Mouse (Mus musculus) megakaryocyte, embryonic 14.5 days (primary cell): ENCODE data around the gene Trnau1ap. TPM values are rescaled to one million over a fixed set of nuclear protein-coding genes. Genes with fewer than 3 reads are reported as not detected.

Experiments
- H3K27me3 ChIP-seq: replicated peaks from 2 replicates; pipeline ENCODE3; 2012; ENCODE audit warnings: inconsistent platforms
- H3K36me3 ChIP-seq: replicated peaks from 2 replicates; pipeline ENCODE3; 2012; ENCODE audit warnings: low read length, inconsistent platforms, mixed read lengths
- H3K4me1 ChIP-seq: 2 replicates; pipeline ENCODE4 v1.6.1; 2012; ENCODE audit warnings: inconsistent platforms
- H3K4me3 ChIP-seq: replicated peaks from 2 replicates; pipeline ENCODE3; 2012; ENCODE audit warnings: moderate library complexity, mild to moderate bottlenecking, inconsistent platforms
- H3K9me3 ChIP-seq: 2 replicates; pipeline ENCODE4 v1.6.1; 2012; ENCODE audit warnings: inconsistent platforms
- FLI1 ChIP-seq: IDR thresholded peaks from 2 replicates; pipeline ENCODE4 v1.6.1; 2012; ENCODE audit warnings: low read length, inconsistent platforms, mixed read lengths
- GATA1 ChIP-seq: IDR thresholded peaks from 3 replicates; pipeline ENCODE4 v1.6.1; 2012; ENCODE audit warnings: mixed read lengths, low read length, inconsistent platforms, borderline replicate concordance
- polyA plus RNA-seq: library from polyadenylated mRNA; stranded (reverse); fragments of >175 nt; gene quantifications from 2 replicates; pipeline ENCODE4 v1.2.3, GENCODE M21; 2012; ENCODE audit warnings: low replicate concordance; ENCODE audit not compliant: insufficient read depth

Gene Trnau1ap
- 20.9 and 58.9 TPM in 2 replicates for polyA plus RNA-seq

DNA sequence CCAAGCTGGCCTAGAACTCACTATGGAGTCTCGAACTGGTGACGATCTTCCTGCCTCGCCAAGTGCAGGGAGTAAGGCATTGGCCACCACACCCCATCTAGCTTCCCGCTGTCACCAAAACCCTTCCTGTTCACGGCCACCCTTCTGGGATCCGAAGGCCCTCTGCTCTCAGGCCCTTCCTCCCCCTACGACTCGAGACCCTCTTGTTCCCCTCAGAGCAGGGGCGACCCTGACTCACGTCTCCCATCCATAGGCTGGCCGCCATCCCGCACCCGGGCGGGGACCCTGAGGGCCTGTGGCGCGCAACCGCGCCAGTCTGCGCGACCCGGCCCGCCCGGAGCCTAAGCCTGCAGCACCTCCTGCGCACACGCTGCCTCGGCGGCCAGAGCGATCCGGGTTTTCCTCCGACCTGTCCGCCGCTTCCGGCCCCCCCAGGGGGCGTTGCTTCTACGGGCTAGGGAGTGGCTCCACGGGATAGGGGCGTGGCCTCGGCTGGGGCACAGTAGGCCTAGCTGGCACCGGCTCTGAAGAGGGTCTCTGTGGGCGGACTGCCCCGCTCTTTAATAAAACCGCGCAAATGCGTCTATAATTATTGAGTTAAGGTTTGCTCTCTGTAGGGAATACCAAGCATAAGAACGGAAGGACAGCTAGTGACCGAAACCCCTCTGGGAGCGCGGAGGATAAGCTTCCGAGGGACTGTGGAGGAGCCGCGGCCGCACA lies at the start of gene Trnau1ap:
Trnau1ap (minus strand) TSS at position 424 of the 720 bp plus-strand sequence.
- Histone ChIP-seq H3K36me3 (peaks cover 57% of the 10 kb centered on the region), H3K4me3 (peak within 1 kb of the TSS; percentile 99), H3K9me3 (no peaks in the 10 kb centered on the region), H3K4me1 (peaks cover 29% of the 10 kb centered on the region), H3K27me3 (no peaks in the 10 kb centered on the region)
- TF ChIP-seq GATA1, result no peak
- 0 out of 2 replicates have a peak, but pooled peaks have one; percentile 54 for TF ChIP-seq FLI1

- peaks cover 27% of the 10 kb centered on the region for H3K4me1 ChIP-seq
- no peak overlapping the region for H3K4me3 ChIP-seq
- peaks cover 75% of the 10 kb centered on the region for H3K36me3 ChIP-seq
- TF ChIP-seq FLI1 (no peak), GATA1 (no peak)
- H3K9me3 ChIP-seq, result no peaks in the 10 kb centered on the region
- H3K27me3 ChIP-seq, result no peaks in the 10 kb centered on the region
These were observed 44.5 kb upstream of the Trnau1ap start for GRCm38 (mm10) chr4:132373820-132374219.

DNA sequence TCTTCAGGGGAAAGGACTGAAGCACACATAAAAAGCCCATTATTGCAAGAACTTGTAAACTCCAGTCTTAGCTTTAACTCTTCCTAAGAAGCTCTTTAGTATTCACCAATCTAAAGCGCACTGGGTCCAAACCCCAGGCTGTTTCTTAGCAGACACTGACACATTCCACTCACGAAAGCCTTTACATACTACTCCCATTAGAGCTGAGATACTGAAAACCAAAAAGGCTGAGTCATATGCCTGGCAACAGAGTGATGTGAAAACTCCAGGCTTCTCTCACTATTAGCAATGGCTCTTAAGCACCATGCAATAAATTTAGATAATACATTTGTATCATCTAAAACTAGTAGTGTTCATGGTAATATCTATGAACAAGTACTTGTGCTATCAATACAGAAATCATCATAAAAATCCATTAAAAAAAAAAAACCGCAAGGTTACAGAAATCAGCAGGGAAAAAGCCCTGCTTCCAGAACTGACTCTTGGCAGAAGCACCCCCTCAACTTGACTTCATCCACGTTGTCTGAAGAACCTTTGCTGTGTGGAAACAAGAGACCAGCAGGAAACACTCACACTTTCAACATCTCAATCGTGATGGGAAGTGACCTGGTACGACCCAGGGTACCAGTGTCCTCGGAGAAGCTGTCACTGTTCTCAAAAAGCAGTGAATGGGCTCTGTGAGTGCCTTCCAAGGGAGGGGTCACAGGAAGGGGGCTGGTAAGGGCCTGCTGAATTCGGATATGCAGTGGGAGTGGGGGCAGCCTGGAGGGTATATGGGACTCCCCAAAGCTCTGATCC lies 40.8 kb upstream of the Trnau1ap start:
- Histone ChIP-seq H3K4me3 (no peak overlapping the region), H3K9me3 (no peaks in the 10 kb centered on the region), H3K4me1 (peaks cover 23% of the 10 kb centered on the region), H3K27me3 (no peaks in the 10 kb centered on the region), H3K36me3 (peaks cover 84% of the 10 kb centered on the region)
- TF ChIP-seq GATA1, result no peak
- no peak for TF ChIP-seq FLI1

- Histone ChIP-seq H3K9me3 (no peaks in the 10 kb centered on the region), H3K4me1 (peaks cover 16% of the 10 kb centered on the region), H3K27me3 (no peaks in the 10 kb centered on the region), H3K4me3 (no peak overlapping the region), H3K36me3 (peaks cover 88% of the 10 kb centered on the region)
- no peak for TF ChIP-seq GATA1
These were observed 38.3 kb upstream of the Trnau1ap start for GRCm38 (mm10) chr4:132367480-132368201.

DNA sequence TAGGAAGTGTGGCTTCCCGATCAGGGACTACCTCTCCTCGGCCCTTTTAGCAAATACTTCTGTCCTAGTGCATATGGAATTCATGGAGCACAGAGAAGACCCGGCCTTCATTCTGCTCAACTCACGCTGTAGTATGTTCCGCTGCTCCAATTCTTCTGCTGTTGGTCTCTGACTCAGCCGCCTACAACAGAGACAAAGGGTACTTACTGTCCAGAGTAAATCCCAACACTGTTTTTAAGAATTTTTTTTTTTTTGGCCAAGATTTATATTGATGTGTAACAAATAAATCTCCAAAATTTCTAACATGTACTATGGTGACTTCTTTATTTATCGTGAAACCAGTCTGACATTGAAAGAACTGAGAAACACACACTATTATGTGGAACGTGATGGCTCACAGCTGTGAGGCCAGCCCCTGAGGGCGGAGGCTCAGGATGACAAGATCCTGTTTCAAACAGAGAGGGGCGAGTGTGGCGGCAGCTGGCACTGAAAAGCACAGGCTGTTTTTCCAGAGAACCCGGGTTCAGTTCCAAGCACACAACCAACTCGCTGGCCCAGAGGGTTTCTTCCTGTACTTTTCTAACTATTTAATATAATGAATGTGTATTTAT lies 36.2 kb upstream of the Trnau1ap start:
- TF ChIP-seq FLI1, result no peak
- TF ChIP-seq GATA1, result no peak
- Histone ChIP-seq H3K9me3 (no peaks in the 10 kb centered on the region), H3K4me3 (no peak overlapping the region), H3K36me3 (peaks cover 89% of the 10 kb centered on the region), H3K27me3 (no peaks in the 10 kb centered on the region), H3K4me1 (peaks cover 11% of the 10 kb centered on the region)

- H3K36me3 ChIP-seq, result peaks cover 88% of the 10 kb centered on the region
- H3K27me3 ChIP-seq, result no peaks in the 10 kb centered on the region
- TF ChIP-seq FLI1 (no peak), GATA1 (no peak)
- no peak overlapping the region for H3K4me3 ChIP-seq
- no peaks in the 10 kb centered on the region for H3K9me3 ChIP-seq
- no peaks in the 10 kb centered on the region for H3K4me1 ChIP-seq
These were observed 34.1 kb upstream of the Trnau1ap start for GRCm38 (mm10) chr4:132363487-132363886.

DNA sequence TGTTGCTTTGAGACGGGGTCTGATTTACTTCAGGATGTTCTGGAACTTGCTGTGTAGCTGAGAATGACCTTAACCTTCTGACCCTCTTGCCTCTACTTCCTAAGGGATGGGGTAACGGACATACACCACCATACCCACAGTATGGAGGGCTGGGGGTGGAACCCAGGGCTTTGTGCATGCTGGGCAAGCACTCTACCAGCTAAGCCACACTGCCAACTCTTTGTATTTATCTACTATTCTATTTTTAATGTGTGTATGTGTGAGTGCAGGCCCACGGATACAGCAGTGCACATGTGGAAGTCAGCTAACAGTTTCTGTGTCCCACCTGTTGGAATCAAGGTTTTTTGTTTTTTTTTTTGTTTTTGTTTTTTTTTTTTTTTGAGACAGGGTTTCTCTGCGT lies 30.2 kb upstream of the Trnau1ap start:
- H3K4me3 ChIP-seq, result no peak overlapping the region
- H3K9me3 ChIP-seq, result no peaks in the 10 kb centered on the region
- no peaks in the 10 kb centered on the region for H3K27me3 ChIP-seq
- peaks cover 76% of the 10 kb centered on the region for H3K36me3 ChIP-seq
- TF ChIP-seq FLI1 (no peak), GATA1 (no peak)
- peaks cover 8% of the 10 kb centered on the region for H3K4me1 ChIP-seq

DNA sequence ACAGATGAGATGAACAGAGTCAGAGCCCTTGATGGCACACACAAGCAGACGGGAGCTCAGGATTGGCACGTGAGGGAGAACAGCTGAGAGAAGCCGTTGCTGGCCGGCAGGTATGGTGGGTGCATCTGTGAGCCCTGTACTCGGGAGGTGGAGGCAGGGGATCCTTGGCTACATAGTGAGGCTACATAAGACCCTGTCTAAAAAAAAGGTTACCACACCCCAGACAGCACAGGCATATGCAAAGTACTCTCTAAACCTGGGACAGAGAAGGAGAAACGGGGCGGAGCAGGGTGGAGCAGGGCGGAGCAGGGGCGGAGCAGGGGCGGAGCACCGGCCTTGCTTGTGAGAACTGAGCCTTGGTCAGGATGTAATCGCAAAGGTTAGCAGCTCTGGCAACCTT lies 26.8 kb upstream of the Trnau1ap start:
- Histone ChIP-seq H3K4me3 (no peak overlapping the region), H3K4me1 (peaks cover 25% of the 10 kb centered on the region), H3K36me3 (peaks cover 57% of the 10 kb centered on the region)

DNA sequence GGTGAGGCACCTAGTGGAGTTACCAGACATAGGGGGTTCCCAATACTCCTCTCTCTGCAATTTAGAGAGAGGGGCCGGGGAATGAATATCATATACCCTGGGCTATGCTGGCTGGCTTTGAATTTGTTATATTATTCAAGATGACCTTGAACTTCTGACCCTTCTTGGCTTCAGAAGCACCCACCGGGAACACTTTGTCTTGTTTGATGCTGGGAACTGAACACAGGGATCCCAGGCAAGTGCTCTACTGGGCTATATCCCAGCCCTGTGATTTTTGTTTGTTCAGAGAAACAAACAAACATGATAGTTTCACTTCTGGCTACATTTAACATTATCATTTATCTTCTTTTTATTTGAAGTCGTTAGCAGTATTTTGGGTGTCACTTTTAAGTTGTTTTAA lies 26.1 kb upstream of the Trnau1ap start:
- TF ChIP-seq FLI1 (no peak), GATA1 (no peak)

More for the DNA sequence above, 26.8 kb upstream of the Trnau1ap start:
- Histone ChIP-seq H3K27me3 (no peaks in the 10 kb centered on the region), H3K9me3 (no peaks in the 10 kb centered on the region)
- no peak for TF ChIP-seq GATA1
- no peak for TF ChIP-seq FLI1

More for the DNA sequence above, 26.1 kb upstream of the Trnau1ap start:
- H3K9me3 ChIP-seq, result no peaks in the 10 kb centered on the region
- H3K4me3 ChIP-seq, result no peak overlapping the region
- peaks cover 58% of the 10 kb centered on the region for H3K36me3 ChIP-seq
- peaks cover 33% of the 10 kb centered on the region for H3K4me1 ChIP-seq
- H3K27me3 ChIP-seq, result no peaks in the 10 kb centered on the region
